Comparison of ENCODE assay signal across 24 mouse cellular contexts in genomic region chr6:122636666-122637065, GRCm38 (mm10). TPM values are rescaled to one million over a fixed set of nuclear protein-coding genes. Genes with fewer than 3 reads are reported as not detected.
DNase-seq lines count a peak whose midpoint lies in the region; ATAC-seq and TF ChIP-seq lines count a peak whose summit lies in the region.
"Had no signal": no experiment of that assay in that cellular context is flagged by ENCODE, and none has a peak within 500 bp of the region (broad histone marks: within the 10 kb centered on the region; RNA-seq: fewer than 3 reads in every experiment).

No protein-coding gene starts in this region.

- DNase-seq in layer of hippocampus, adult 2 months (ENCODE audit: low spot score in 2 of 2) = no peak
- DNase-seq in layer of hippocampus, postnatal 14 days (ENCODE audit: low spot score in 2 of 2) = no peak
- DNase-seq in R1 (ENCODE audit: low read depth, low spot score) = peak; percentile 49
- peak; percentile 80 for DNase-seq in kidney, adult 9 months
- DNase-seq in right cerebral cortex, postnatal 4 days = no peak
- DNase-seq: adrenal gland, postnatal 14 days; cerebellum, adult 8-10 months; gastrocnemius, postnatal 10 days; heart, postnatal 14 days; layer of hippocampus, adult 9-11 months; lung, postnatal 4 days had no signal

- H3K27me3 ChIP-seq in small intestine, adult 2 months (ENCODE audit: control insufficient read depth, insufficient read depth, low read length) = no peaks in the 10 kb centered on the region
- H3K27me3 ChIP-seq: embryonic facial prominence, embryonic 13.5 days; intestine, embryonic 15.5 days; limb, embryonic 12.5 days; midbrain, embryonic 13.5 days; stomach, embryonic 15.5 days had no signal

- H3K36me3 ChIP-seq in small intestine, adult 2 months (ENCODE audit: control insufficient read depth, insufficient read depth, low read length) = no peaks in the 10 kb centered on the region
- H3K36me3 ChIP-seq: embryonic facial prominence, embryonic 13.5 days; intestine, embryonic 15.5 days; limb, embryonic 12.5 days; midbrain, embryonic 13.5 days; stomach, embryonic 15.5 days had no signal

- WGBS in small intestine, adult 2 months = 23% methylated on average over 3 of the region's 3 CpGs

- H3K4me1 ChIP-seq in small intestine, adult 2 months (ENCODE audit: control insufficient read depth, insufficient read depth, insufficient read length, low read length) = 0 out of 2 replicates have a peak, but pooled peaks cover 4% of the 10 kb centered on the region
- H3K4me1 ChIP-seq: embryonic facial prominence, embryonic 13.5 days; intestine, embryonic 15.5 days; limb, embryonic 12.5 days; midbrain, embryonic 13.5 days; stomach, embryonic 15.5 days had no signal

- no peak overlapping the region for H3K4me3 ChIP-seq in layer of hippocampus, adult 2 months
- H3K4me3 ChIP-seq in small intestine, adult 2 months (ENCODE audit: low read depth, low read length) = no peak overlapping the region
- H3K4me3 ChIP-seq: embryonic facial prominence, embryonic 13.5 days; intestine, embryonic 15.5 days; limb, embryonic 12.5 days; midbrain, embryonic 13.5 days; stomach, embryonic 15.5 days had no signal

- TF ChIP-seq CTCF in layer of hippocampus, adult 2 months (conservative IDR thresholded peaks at IDR 0.05) = peak; percentile 35
- peak; percentile 47; the same call in 1 of the 2 replicates for TF ChIP-seq CTCF in small intestine, adult 2 months (IDR thresholded peaks at IDR 0.05; ENCODE audit: extremely low read depth, insufficient read length, insufficient replicate concordance, low read depth, low read length)

- H3K27ac ChIP-seq in layer of hippocampus, adult 2 months = no peak overlapping the region
- H3K27ac ChIP-seq in small intestine, adult 2 months (ENCODE audit: insufficient read depth, low read depth, low read length) = no peak overlapping the region
- H3K27ac ChIP-seq: embryonic facial prominence, embryonic 13.5 days; hindbrain, embryonic 14.5 days; intestine, embryonic 15.5 days; limb, embryonic 12.5 days; midbrain, embryonic 13.5 days; stomach, embryonic 15.5 days had no signal

- TF ChIP-seq POLR2A in small intestine, adult 2 months (IDR thresholded peaks at IDR 0.05; ENCODE audit: low read depth, low read length) = no peak

- ATAC-seq in granulocyte monocyte progenitor cell, adult 5-6 weeks (replicated peaks; ENCODE audit: poor library complexity, severe bottlenecking) = no peak
- ATAC-seq: intestine, embryonic 15.5 days; midbrain, embryonic 13.5 days had no signal

RNA-seq across cellular contexts. Expression of gene Dppa3, which starts 10.5 kb away (rescaled TPM):
- total RNA-seq in layer of hippocampus, adult 2 months (2021) = not detected
- total RNA-seq in layer of hippocampus, postnatal 14 days (2021) = not detected
- not detected in 2 replicates for polyA plus RNA-seq in small intestine, adult 2 months (2012; rRNA removed)
- not detected in 2 replicates for total RNA-seq in granulocyte monocyte progenitor cell, adult 5-6 weeks (2014; fragmentation: Nextera tagmentation)
- total RNA-seq in granulocyte monocyte progenitor cell, adult 5-6 weeks (2017) = not detected in 2 replicates
- total RNA-seq: adrenal gland, postnatal 14 days; gastrocnemius, postnatal 10 days; heart, postnatal 14 days; MEL had no signal
- polyA plus RNA-seq: cortical plate, adult 2 months; embryonic facial prominence, embryonic 13.5 days; heart, embryonic 11.5 days; hindbrain, embryonic 14.5 days; intestine, embryonic 15.5 days; limb, embryonic 12.5 days; liver, embryonic 16.5 days; midbrain, embryonic 13.5 days; spleen, adult 2 months; stomach, embryonic 15.5 days had no signal

RNA-seq across cellular contexts. Expression of gene Gdf3, which starts 26.8 kb away (rescaled TPM):
- not detected for total RNA-seq in layer of hippocampus, adult 2 months (2021)
- not detected for total RNA-seq in layer of hippocampus, postnatal 14 days (2021)
- 0.14 TPM in 1 of 2 replicates, not detected in the other for polyA plus RNA-seq in small intestine, adult 2 months (2012; rRNA removed)
- total RNA-seq in granulocyte monocyte progenitor cell, adult 5-6 weeks (2014; fragmentation: Nextera tagmentation) = 3.5 and 3.8 TPM in 2 replicates
- total RNA-seq in granulocyte monocyte progenitor cell, adult 5-6 weeks (2017) = 5.1 and 6.1 TPM in 2 replicates
- total RNA-seq: adrenal gland, postnatal 14 days; gastrocnemius, postnatal 10 days; heart, postnatal 14 days had no signal
- polyA plus RNA-seq: cortical plate, adult 2 months; embryonic facial prominence, embryonic 13.5 days; hindbrain, embryonic 14.5 days; limb, embryonic 12.5 days had no signal

RNA-seq across cellular contexts. Expression of gene Apobec1, which starts 34.4 kb away (rescaled TPM):
- 1 to 10 TPM; 1.5 to 2.3 TPM for total RNA-seq in layer of hippocampus, adult 2 months (2021)
- total RNA-seq in layer of hippocampus, postnatal 14 days (2021) = 1 to 10 TPM; 2.9 to 3.1 TPM
- 15.2 and 15.5 TPM in 2 replicates for polyA plus RNA-seq in small intestine, adult 2 months (2012; rRNA removed)
- 17.0 and 28.1 TPM in 2 replicates for total RNA-seq in granulocyte monocyte progenitor cell, adult 5-6 weeks (2014; fragmentation: Nextera tagmentation)
- total RNA-seq in granulocyte monocyte progenitor cell, adult 5-6 weeks (2017) = 11.9 and 15.3 TPM in 2 replicates

Comparison
In these comparisons a context has a peak if more than half of its experiments do, and no peak if none do; other contexts are left out.
1. DNase-seq: peak in R1 (single experiment) and kidney, adult 9 months (single experiment); none in layer of hippocampus, adult 2 months (0 of 2), layer of hippocampus, postnatal 14 days (0 of 2) and right cerebral cortex, postnatal 4 days (single experiment).
2. RNA of gene Gdf3, which starts 26.8 kb away (total RNA-seq): 3.5 to 6.1 TPM in granulocyte monocyte progenitor cell, adult 5-6 weeks; not detected in layer of hippocampus, adult 2 months and not detected in layer of hippocampus, postnatal 14 days; every median in the first group is over 4 times any median in the second.